Mouse (Mus musculus) embryonic fibroblast, embryonic 13.5 days (primary cell): ENCODE measurements around the gene Cfp.

Experiments used
- CTCF ChIP-seq: IDR thresholded peaks from 2 replicates; pipeline ENCODE4 v1.5.1; 2011; ENCODE audit warnings: mild to moderate bottlenecking, control low read depth, low read length, moderate library complexity, borderline replicate concordance; ENCODE audit not compliant: insufficient read depth
- POLR2A ChIP-seq: IDR thresholded peaks from 2 replicates; pipeline ENCODE4 v1.6.1; 2011; ENCODE audit warnings: low read depth, mild to moderate bottlenecking, control low read depth, low read length, moderate library complexity

GRCm38 (mm10) chrX:20920249-20920843 is 11.0 kb downstream of the Cfp start:
- no peak for TF ChIP-seq POLR2A
- no peak for TF ChIP-seq CTCF
